Mouse (Mus musculus) hindlimb bud, embryonic 11.5 days (tissue): ENCODE data around the gene Fgf16.

Experiments used
- DNase-seq: peaks from one replicate; pipeline ENCODE4 v3.0.0-alpha.2; 2012; ENCODE audit warnings: low read depth, low spot score; ENCODE audit errors: extremely low spot score

Fgf16 gene

GRCm38 (mm10) chrX:105764162-105765004 lies at the start of gene Fgf16:
Fgf16 (plus strand) TSS chrX:105764279.
- no peak for DNase-seq

GRCm38 (mm10) chrX:105714740-105715139 lies 49.3 kb upstream of the Fgf16 start:
- no peak for DNase-seq

- no peak for DNase-seq
These were observed 48.2 kb upstream of the Fgf16 start for GRCm38 (mm10) chrX:105715789-105716321.

- no peak for DNase-seq
These were observed 45.7 kb upstream of the Fgf16 start for GRCm38 (mm10) chrX:105718388-105718787.

- DNase-seq, result no peak
These were observed 45.1 kb upstream of the Fgf16 start for GRCm38 (mm10) chrX:105718943-105719342.

GRCm38 (mm10) chrX:105724174-105724573 lies 39.9 kb upstream of the Fgf16 start:
- no peak for DNase-seq

GRCm38 (mm10) chrX:105762847-105763527 lies 1.1 kb upstream of the Fgf16 start:
- DNase-seq, result no peak

GRCm38 (mm10) chrX:105763612-105764011 lies 467 bp upstream of the Fgf16 start:
- DNase-seq, result no peak

DNA sequence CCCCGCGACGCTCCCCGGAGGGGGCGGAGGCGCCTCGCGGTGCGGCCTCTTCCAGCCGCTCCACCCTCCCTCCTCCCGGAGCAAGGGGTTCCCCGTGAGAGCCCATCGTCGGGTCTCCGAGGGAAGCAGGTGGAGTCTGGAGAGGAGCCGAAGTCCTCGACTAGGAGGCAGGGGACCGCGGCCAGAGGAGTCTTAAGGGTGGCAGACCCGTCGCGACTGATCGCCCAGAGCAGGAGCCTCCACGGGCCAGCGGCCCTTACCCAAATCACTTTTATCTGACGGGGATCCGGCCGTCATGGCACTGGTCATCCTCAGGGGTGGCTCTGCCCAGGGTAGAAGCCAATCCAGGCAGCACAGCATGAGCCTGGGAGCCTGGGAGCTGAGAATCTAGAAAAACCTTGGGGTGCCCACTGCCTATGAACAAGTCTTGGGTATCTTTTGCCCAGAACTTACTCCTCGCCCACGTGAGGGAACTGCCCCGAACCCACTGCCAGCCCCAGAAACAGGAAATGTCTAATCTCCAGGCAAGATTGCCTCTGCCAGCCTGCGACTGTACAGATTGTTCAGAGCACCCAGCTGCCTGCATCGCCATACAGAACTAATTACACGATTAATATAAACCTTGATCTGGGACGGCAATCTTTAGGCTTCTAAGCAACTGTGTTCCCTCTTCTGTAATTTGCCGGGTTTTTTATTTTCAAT lies 1.1 kb downstream of the Fgf16 start:
- no peak for DNase-seq

GRCm38 (mm10) chrX:105766013-105766412 lies 1.9 kb downstream of the Fgf16 start:
- DNase-seq, result no peak

DNA sequence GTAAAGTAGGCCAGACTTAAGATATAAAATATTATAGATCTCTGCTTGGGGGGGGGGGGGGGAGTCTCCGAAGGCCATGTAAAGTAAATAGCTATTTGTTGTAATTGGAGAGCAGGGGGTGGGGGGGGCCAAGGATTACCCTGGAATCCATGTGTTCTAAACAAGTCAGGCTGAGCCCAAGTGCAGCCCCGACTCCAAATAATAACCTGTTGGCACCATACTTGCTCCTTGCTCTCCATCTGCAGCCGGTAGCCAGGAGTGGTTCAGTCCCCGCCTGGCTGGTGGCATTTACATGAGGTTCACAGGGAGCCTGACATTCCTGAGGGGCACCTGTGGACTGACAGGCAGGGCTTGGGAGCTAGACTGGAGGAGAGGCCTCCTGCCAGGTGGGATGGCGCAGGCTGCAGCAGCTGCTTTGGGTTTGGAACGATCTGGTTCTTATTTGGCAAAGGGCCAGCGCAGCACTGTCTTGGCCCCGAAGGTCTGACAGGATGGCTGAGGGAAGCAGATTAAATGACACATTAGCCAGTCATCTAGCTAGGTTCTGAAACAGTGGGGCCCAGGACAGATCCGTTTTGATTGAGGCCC lies 3.2 kb downstream of the Fgf16 start:
- no peak for DNase-seq

DNA sequence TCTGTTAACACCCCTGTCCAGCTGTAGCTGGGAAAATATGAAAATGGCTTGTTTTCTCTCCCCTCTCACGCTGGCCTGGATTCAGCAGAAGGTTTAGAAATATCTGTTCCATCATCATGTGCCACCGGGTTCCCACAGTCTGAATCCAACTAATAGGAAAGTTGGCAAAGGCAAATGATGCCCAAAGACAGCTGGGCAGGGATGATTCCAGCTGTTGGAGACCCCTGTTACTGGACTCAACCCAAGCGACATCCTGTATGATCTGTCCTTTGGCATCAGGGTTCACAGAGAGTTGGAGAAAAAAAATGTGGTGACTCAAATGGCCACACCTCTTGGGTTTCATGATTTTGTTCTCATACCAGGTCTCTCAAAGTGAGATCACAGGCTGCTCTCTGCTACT lies 3.9 kb downstream of the Fgf16 start:
- no peak for DNase-seq

DNA sequence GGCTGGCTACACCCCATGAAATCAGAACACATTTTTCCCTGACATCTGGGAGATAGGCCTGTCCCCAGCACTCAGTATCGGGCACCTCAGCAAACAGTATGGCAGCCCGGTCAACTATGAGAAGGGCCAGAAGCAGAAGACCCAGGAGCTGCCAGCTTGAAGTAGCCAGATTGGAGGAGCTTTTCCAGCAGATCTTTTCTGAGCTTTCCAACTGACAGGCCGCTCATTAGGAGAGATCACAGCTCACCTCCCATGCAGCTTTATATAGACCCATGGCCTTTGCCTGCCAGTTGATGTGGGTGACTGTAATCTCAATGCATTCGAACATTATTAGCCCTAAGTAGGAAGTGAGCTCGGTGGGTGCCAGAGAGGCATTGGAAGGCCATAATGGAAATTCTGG lies 9.2 kb downstream of the Fgf16 start:
- no peak for DNase-seq

DNA sequence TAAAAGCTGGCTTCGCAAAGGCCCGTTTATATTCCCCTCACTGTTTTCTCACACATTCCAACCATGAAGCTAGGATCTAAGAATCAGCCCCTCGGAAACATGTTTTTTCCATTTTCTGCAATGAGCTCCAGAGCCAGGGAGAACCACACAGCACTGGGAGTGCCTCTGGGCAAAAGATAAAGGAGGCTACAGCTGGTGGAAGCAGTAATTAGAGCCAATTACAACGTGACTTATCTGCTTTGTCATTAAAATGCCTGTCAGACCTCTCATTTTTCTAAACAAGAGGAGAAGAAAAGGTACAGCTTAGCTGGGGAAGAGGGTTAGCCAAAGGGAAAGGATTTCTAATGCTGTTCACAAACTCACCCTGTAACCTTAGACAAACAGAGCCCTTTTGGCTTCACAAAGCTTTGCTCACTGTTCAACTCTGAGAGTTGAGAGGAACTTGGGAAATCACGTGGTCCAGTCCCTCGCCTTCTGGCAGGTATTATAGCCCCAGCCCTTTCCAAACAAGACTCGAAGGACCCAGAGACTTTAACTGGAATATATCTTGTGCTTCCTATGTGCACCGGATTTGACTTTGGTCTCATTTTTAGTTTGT lies 30.8 kb downstream of the Fgf16 start:
- no peak for DNase-seq

DNA sequence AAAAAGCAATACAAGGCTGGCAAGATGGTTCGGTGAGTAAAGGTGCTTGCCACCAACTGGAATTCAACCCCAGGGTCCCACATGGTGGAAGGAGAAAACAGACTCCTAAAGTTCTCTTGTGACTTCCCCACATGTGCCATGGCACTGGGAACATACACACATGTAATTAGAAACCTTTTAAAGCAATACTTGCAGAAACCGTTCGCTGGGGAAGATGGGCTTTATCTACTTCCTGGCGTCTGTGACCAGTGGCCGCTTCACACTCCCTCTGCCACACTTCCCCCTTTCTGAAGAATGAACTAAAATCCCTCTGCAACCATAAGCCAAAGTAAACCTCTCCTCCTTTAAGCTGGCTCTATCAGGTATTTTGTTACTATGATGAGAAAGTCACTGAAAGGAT lies 60.4 kb downstream of the Fgf16 start:
- DNase-seq, result no peak
